Mouse (Mus musculus): ENCODE measurements at regions not wholly inside any gene's neighbourhood (a gene's known extent, or its start where the extent isn't known, plus 50 kb on each side); places are given as distances from the start of the nearest gene placed in this dataset.

DNA sequence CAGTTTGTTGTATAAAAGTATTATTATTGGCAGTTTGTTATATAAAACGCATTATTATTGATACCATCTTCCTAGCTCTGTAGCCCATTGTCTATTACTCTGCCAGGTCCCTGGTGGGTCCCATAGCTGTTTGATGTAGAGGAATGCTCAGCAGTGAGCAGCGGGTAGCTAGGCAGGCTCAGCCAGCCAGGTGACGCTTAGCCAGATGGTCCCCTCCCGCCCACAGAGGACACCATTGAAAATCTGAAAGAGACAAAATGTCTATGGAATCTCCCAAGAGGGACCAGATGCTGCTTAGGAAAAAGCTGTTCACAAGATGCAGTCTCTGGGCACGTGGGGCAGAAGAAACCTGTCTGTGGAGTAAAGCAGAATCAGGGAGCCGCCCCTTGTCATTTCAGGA is 526.5 kb upstream of the Btbd3 start:
- no peaks in the 10 kb centered on the region; the same call in 1 of the 2 replicates for H3K4me1 ChIP-seq (replicated peaks; ENCODE audit: control insufficient read depth, insufficient read depth, low read length)
- H3K27ac ChIP-seq (ENCODE audit: low read depth, low read length) = no peak overlapping the region
- no peaks in the 10 kb centered on the region for H3K9me3 ChIP-seq (ENCODE audit: control insufficient read depth, low read length)
- no peaks in the 10 kb centered on the region for H3K36me3 ChIP-seq (ENCODE audit: control insufficient read depth, insufficient read depth, low read length)
- no peak overlapping the region; the same call in 1 of the 2 replicates for H3K4me2 ChIP-seq (ENCODE audit: low read depth, low read length, severe bottlenecking)
- H3K4me3 ChIP-seq (ENCODE audit: low read depth, low read length) = no peak overlapping the region
- peak; percentile 58 for ATAC-seq (replicated peaks; ENCODE audit: low FRiP score)
- DNase-seq (ENCODE audit: low spot score) = peak; percentile 47
- 54% methylated on average over 6 of the region's 6 CpGs for WGBS
- no peak overlapping the region for H3K9ac ChIP-seq (ENCODE audit: low read length)
- H3K27me3 ChIP-seq (ENCODE audit: control insufficient read depth, insufficient read depth, low read length) = peaks cover 2% of the 10 kb centered on the region; the same call in 1 of the 2 replicates

- ATAC-seq (replicated peaks; ENCODE audit: low FRiP score) = no peak
- Histone ChIP-seq H3K27ac (ENCODE audit: low read depth, low read length) (no peak overlapping the region), H3K36me3 (ENCODE audit: control insufficient read depth, insufficient read depth, low read length) (no peaks in the 10 kb centered on the region), H3K4me1 (replicated peaks; ENCODE audit: control insufficient read depth, insufficient read depth, low read length) (no peaks in the 10 kb centered on the region; the same call in 1 of the 2 replicates), H3K4me3 (ENCODE audit: low read depth, low read length) (no peak overlapping the region), H3K4me2 (ENCODE audit: low read depth, low read length, severe bottlenecking) (no peak overlapping the region), H3K27me3 (ENCODE audit: control insufficient read depth, insufficient read depth, low read length) (peaks cover 2% of the 10 kb centered on the region; the same call in 1 of the 2 replicates), H3K9ac (ENCODE audit: low read length) (no peak overlapping the region), H3K9me3 (ENCODE audit: control insufficient read depth, low read length) (no peaks in the 10 kb centered on the region)
- WGBS = 51% methylated on average over 4 of the region's 4 CpGs
- no peak for DNase-seq (ENCODE audit: low spot score)
These were observed 527.2 kb upstream of the Btbd3 start for GRCm38 (mm10) chr2:137729207-137729606.

GRCm38 (mm10) chr2:137723651-137724050 is 532.7 kb upstream of the Btbd3 start:
- Histone ChIP-seq H3K9me3 (ENCODE audit: control insufficient read depth, low read length) (no peaks in the 10 kb centered on the region), H3K9ac (ENCODE audit: low read length) (no peak overlapping the region), H3K27me3 (ENCODE audit: control insufficient read depth, insufficient read depth, low read length) (no peaks in the 10 kb centered on the region), H3K4me3 (ENCODE audit: low read depth, low read length) (no peak overlapping the region), H3K27ac (ENCODE audit: low read depth, low read length) (no peak overlapping the region), H3K36me3 (ENCODE audit: control insufficient read depth, insufficient read depth, low read length) (no peaks in the 10 kb centered on the region), H3K4me2 (ENCODE audit: low read depth, low read length, severe bottlenecking) (no peak overlapping the region), H3K4me1 (replicated peaks; ENCODE audit: control insufficient read depth, insufficient read depth, low read length) (no peaks in the 10 kb centered on the region)
- DNase-seq (ENCODE audit: low spot score) (no peak), ATAC-seq (replicated peaks; ENCODE audit: low FRiP score) (no peak)
- 89% methylated on average over 1 of the region's 1 CpGs for WGBS

- no peak overlapping the region for H3K9ac ChIP-seq (ENCODE audit: low read length)
- DNase-seq (ENCODE audit: low spot score) = no peak
- no peak overlapping the region for H3K4me2 ChIP-seq (ENCODE audit: low read depth, low read length, severe bottlenecking)
- no peaks in the 10 kb centered on the region for H3K4me1 ChIP-seq (replicated peaks; ENCODE audit: control insufficient read depth, insufficient read depth, low read length)
- no peak for ATAC-seq (replicated peaks; ENCODE audit: low FRiP score)
- 79% methylated on average over 7 of the region's 7 CpGs for WGBS
- no peak overlapping the region for H3K27ac ChIP-seq (ENCODE audit: low read depth, low read length)
- H3K36me3 ChIP-seq (ENCODE audit: control insufficient read depth, insufficient read depth, low read length) = no peaks in the 10 kb centered on the region
- no peak overlapping the region for H3K4me3 ChIP-seq (ENCODE audit: low read depth, low read length)
- H3K9me3 ChIP-seq (ENCODE audit: control insufficient read depth, low read length) = no peaks in the 10 kb centered on the region
- no peaks in the 10 kb centered on the region for H3K27me3 ChIP-seq (ENCODE audit: control insufficient read depth, insufficient read depth, low read length)
These were observed 534.5 kb upstream of the Btbd3 start for GRCm38 (mm10) chr2:137721767-137722424.

DNA sequence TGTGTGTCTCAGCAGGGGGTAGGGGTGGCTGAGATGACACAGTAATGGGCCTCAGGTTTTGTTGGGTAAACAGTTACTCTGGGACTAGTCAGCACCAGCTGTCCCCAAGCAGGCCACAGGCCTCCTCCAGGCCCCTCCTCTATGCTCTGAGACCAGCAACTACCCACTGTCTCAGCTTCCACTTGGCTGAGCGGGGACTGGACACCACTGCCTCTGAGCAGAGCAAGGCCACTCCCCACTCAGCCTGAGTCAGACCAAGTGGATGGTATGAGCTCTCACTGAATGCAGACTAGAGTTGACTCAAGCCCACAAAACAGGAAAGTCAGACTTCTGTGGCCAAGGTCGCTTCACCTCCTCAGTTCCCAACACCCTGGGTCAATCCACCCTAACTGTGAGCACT is 540.5 kb upstream of the Btbd3 start:
- Histone ChIP-seq H3K4me2 (ENCODE audit: low read depth, low read length, severe bottlenecking) (no peak overlapping the region), H3K9me3 (ENCODE audit: control insufficient read depth, low read length) (no peaks in the 10 kb centered on the region), H3K4me3 (ENCODE audit: low read depth, low read length) (no peak overlapping the region), H3K9ac (ENCODE audit: low read length) (no peak overlapping the region), H3K27me3 (ENCODE audit: control insufficient read depth, insufficient read depth, low read length) (peaks cover 4% of the 10 kb centered on the region; the same call in 1 of the 2 replicates), H3K4me1 (replicated peaks; ENCODE audit: control insufficient read depth, insufficient read depth, low read length) (no peaks in the 10 kb centered on the region), H3K36me3 (ENCODE audit: control insufficient read depth, insufficient read depth, low read length) (no peaks in the 10 kb centered on the region), H3K27ac (ENCODE audit: low read depth, low read length) (no peak overlapping the region)
- 0 out of 2 replicates have a peak, but pooled peaks have one; percentile 64 for ATAC-seq (replicated peaks; ENCODE audit: low FRiP score)
- 75% methylated on average over 2 of the region's 2 CpGs for whole genome bisulfite sequencing
- peak; percentile 47 for DNase-seq (ENCODE audit: low spot score)

DNA sequence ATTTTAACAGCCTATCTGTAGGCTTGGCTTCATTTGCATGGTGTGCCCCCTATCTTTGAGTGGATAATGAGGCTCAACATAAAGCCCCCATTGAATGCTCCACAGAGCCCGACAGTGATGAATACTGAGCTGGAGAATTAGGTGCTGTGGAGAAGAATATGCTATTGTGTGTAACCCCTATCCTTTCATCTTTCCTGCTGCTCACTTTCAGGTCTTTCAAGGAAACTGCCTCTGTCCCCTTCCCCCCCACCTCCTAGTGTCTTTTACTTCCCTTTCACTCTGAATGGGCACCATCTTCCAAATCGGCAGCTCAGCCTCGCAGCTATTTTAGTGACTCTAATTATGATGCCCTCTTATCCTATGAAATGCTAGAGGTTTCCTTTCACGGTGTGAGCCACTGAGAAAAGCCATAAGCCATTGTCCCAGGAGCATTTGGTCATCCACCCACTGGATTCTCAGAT is 549.8 kb upstream of the Btbd3 start:
- ATAC-seq (replicated peaks; ENCODE audit: low FRiP score) = peak; percentile 92
- H3K27ac ChIP-seq (ENCODE audit: low read depth, low read length) = no peak overlapping the region
- peak overlapping the region; percentile 32; the same call in 1 of the 2 replicates for H3K4me2 ChIP-seq (ENCODE audit: low read depth, low read length, severe bottlenecking)
- peaks cover 6% of the 10 kb centered on the region for H3K4me1 ChIP-seq (replicated peaks; ENCODE audit: control insufficient read depth, insufficient read depth, low read length)
- DNase-seq (ENCODE audit: low spot score) = peak; percentile 62
- no peaks in the 10 kb centered on the region for H3K36me3 ChIP-seq (ENCODE audit: control insufficient read depth, insufficient read depth, low read length)
- 2% methylated on average over 4 of the region's 4 CpGs for WGBS
- no peaks in the 10 kb centered on the region for H3K9me3 ChIP-seq (ENCODE audit: control insufficient read depth, low read length)
- H3K4me3 ChIP-seq (ENCODE audit: low read depth, low read length) = no peak overlapping the region
- peaks cover 56% of the 10 kb centered on the region for H3K27me3 ChIP-seq (ENCODE audit: control insufficient read depth, insufficient read depth, low read length)
- no peak overlapping the region for H3K9ac ChIP-seq (ENCODE audit: low read length)

DNA sequence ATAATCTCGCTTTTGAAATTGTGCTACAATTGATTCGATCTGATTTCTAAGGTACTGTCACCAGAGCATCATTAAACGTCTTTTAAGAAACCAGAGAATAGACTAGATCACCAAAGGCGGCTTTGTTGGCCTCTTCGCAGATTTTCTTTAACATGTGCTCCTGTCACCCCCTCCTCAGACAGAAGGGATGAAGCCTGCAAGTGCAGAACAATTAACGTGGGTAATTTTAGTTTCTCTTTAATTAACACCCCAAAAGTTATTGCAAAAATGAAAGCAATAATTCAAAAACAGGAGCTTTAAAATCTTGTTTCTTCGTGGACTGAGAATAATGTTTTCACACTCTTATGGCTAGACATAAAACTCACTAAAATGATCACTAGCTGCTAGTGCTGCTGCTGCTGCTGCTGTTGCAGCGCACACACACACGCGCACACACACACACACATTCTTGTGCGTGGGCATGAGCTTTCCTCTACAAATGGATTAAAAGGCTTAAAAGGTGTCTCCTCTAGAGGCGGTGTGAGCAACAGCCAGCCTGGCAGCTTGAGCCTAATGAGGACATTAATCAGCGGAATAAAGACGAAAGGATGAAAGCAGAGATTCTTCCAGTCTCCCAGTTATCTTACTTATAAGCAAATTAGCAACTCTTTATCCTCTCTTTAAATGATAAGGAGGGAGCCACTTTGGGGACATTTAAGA is 550.5 kb upstream of the Btbd3 start:
- Histone ChIP-seq H3K27ac (ENCODE audit: low read depth, low read length) (no peak overlapping the region), H3K4me1 (replicated peaks; ENCODE audit: control insufficient read depth, insufficient read depth, low read length) (peaks cover 6% of the 10 kb centered on the region), H3K9me3 (ENCODE audit: control insufficient read depth, low read length) (no peaks in the 10 kb centered on the region), H3K36me3 (ENCODE audit: control insufficient read depth, insufficient read depth, low read length) (no peaks in the 10 kb centered on the region), H3K9ac (ENCODE audit: low read length) (no peak overlapping the region), H3K4me2 (ENCODE audit: low read depth, low read length, severe bottlenecking) (peak overlapping the region; percentile 24; the same call in 1 of the 2 replicates), H3K27me3 (ENCODE audit: control insufficient read depth, insufficient read depth, low read length) (peaks cover 61% of the 10 kb centered on the region), H3K4me3 (ENCODE audit: low read depth, low read length) (no peak overlapping the region)
- ATAC-seq (replicated peaks; ENCODE audit: low FRiP score) = peak; percentile 81
- 16% methylated on average over 14 of the region's 14 CpGs for WGBS
- peak; percentile 73 for DNase-seq (ENCODE audit: low spot score)

DNA sequence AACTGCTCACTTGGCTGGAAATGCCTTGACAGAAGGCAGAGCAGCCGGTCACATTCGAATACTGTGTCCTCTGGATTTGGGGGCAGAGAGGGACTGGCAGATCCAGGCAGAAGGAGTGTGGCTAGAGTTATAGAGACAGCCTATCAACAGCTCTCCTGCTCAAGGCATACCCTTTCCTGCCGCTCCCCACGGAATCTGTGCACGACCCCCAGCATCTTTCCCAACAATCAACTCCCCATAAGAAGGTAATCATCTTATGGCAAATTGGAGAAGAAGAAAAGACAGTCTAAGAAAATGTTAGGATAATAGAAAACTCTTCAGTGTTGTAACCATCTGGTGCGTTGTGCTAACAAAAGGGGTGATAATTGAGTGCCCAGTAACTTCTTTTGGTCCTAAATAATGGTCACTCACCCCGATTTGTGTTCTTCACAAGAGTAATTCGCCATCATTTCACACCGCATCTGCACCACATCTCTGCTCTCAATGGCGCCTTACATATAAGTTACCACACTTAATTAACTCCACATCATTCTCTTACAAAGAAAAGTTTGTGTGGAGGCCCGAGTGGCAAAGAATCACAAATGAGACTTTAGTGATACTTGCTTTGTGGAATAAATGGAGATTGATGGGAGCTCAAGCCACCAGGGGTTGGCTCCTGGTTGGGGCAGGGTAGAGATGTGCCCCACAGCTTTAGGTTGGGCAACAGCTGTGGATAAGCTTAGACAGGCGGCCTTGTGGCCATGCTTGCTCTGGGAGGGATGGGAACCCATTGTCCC is 551.2 kb upstream of the Btbd3 start:
- H3K9me3 ChIP-seq (ENCODE audit: control insufficient read depth, low read length) = no peaks in the 10 kb centered on the region
- WGBS = 20% methylated on average over 12 of the region's 12 CpGs
- ATAC-seq (replicated peaks; ENCODE audit: low FRiP score) (peak; percentile 70), DNase-seq (ENCODE audit: low spot score) (no peak)
- H3K9ac ChIP-seq (ENCODE audit: low read length) = no peak overlapping the region
- peak overlapping the region; percentile 24; the same call in 1 of the 2 replicates for H3K4me2 ChIP-seq (ENCODE audit: low read depth, low read length, severe bottlenecking)
- no peaks in the 10 kb centered on the region for H3K36me3 ChIP-seq (ENCODE audit: control insufficient read depth, insufficient read depth, low read length)
- no peak overlapping the region for H3K27ac ChIP-seq (ENCODE audit: low read depth, low read length)
- H3K4me1 ChIP-seq (replicated peaks; ENCODE audit: control insufficient read depth, insufficient read depth, low read length) = peaks cover 6% of the 10 kb centered on the region
- peaks cover 60% of the 10 kb centered on the region for H3K27me3 ChIP-seq (ENCODE audit: control insufficient read depth, insufficient read depth, low read length)
- no peak overlapping the region for H3K4me3 ChIP-seq (ENCODE audit: low read depth, low read length)
